Mouse (Mus musculus) frontal cortex, adult (tissue): ENCODE results near the gene Sirt4.

Source experiments
- ATAC-seq: cut with Nextera tagmentation; 2 replicates; pipeline ENCODE4 v1.9.2; 2017; ENCODE audit warnings: mild to moderate bottlenecking, moderate library complexity, mixed read lengths; ENCODE audit not compliant: low TSS enrichment

Gene Sirt4

DNA sequence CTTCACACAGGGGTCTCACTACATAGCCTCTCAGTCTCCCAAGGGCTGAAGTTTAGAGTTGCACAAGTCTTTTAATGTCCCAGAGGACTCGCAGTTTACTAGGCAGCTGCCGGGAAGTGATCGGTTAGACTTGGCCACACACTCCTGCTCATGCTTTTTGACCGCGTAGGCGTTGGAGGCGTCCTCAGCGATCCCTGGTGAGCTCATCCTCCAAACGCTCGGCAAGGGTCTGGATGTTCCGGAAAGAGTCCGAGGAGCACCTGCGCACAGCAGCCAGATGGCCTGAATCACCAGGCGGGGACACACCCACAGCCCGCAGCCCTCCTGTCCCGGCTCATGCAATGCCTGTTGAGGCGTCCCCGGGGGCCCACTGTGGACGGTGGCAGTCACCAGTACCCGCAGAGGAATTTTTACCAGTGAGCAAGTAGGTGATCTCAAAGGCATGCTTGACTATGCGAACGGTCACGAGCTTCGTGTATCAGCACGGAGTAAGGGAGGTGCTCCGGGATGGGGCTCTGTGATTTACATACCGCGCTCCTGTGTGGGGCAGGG, 7.3 kb upstream of the Sirt4 start:
- no peak for ATAC-seq

DNA sequence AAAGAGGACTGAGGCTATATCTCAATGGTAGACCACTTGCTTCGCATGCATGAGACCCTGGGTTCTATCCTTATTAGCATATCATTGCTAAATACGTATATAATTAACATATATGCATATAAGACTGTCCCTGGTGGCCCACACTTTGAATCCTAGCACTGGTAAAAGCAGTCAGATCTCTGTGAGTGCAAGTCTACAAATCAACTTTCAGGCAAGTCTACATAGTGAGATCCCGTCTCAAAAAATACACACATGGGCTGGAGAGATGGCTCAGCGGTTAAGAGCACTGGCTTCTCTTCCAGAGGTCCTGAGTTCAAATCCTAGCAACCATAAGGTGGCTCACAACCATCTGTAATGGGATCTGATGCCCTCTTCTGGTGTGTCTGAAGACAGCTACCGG, 6.6 kb upstream of the Sirt4 start:
- ATAC-seq = no peak

DNA sequence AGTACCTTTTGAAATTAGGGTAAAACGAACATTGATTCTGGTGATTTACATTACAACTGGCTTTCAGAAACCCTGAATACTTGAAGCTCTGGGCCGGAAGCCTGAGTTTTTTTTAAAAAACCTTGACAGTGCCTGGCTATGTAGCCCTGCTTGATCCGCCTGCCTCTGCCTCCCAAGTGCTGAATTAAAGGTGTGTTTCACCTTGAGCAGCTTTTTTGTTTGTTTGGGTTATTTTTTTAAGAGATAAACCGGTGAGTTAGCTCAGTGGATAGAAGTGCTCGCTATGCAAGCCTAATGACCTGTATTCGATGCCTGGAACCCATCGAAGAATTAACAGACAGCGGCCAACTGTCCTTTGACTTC, 6.1 kb upstream of the Sirt4 start:
- ATAC-seq = no peak

DNA sequence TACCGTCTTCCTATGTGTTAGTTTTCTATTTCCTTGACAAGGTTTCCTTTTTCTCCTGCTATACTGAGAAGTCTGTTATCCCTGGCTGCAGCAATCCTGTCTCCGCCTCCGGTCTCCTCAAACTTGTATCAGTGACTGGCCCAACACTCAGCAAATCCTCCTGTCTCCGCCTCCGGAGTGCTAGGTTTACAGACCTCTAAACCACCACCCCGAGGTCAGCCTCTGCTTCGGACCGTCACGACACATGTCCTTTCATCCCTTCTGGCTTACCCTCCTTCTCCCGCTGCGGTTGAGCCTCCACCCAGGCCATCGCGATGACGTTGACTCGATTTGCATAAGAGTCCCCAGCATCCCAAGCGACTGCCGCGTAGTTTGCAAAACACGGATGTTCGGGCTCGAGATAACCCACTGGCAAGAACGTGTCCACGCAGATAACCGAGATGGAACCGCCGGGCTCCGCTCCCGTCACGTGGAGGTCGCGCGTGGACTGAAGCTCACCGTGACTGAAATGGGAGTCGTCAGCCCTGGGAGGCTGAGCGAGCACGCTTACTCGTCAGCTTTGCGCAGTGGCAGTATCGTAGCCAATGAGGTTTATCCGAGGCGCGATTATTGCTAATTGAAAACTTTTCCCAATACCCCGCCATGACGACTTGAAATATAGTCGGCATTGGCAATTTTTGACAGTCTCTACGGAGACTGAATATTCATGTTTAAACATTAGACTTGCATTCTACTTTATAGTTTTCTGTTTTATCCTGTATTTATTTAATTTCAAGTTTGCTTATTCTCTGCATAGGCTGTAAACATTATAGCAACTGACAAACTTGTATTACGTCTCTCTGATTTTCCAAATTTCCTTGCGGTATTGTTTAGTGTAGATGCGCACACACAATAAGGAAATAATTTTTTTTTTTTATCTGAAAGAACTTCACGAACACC, 5.4 kb upstream of the Sirt4 start:
- peak; percentile 67 for ATAC-seq

DNA sequence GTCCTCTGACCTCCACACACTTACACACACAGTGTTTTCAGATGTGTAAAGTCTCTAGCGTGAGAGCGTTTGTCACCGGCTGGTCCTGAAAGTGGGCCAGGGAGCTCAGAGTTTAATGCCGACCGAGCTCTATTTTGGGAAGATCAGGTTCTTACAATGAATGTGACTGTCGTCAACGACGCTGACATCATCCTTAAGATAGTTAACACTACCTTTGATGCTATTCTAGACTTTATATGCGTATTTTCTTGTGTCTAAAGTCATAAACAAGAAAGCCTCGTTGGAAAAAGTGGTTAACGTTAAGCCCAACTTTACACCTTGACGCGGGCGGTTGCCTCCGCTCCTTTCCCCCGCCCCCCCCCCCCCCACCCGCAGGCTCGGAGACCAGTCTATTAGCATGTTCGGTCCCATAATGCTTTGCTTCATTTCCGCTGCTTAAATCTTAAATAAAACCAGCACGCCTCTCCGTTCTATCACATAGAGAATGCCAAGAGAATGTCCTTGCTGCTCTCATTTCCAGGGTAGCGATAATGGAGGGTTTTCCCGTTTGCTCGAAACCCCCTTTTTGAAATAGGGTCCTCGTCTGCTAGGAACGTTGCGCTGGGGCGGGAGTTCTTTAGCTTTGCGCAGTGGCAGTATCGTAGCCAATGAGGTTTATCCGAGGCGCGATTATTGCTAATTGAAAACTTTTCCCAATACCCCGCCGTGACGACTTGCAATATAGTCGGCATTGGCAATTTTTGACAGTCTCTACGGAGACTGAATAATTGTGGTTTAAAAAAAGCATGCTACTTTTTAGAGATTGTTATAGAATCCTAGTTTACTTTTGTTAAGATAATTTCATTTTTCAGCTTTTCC, 4.5 kb upstream of the Sirt4 start:
- peak; percentile 35 for ATAC-seq

DNA sequence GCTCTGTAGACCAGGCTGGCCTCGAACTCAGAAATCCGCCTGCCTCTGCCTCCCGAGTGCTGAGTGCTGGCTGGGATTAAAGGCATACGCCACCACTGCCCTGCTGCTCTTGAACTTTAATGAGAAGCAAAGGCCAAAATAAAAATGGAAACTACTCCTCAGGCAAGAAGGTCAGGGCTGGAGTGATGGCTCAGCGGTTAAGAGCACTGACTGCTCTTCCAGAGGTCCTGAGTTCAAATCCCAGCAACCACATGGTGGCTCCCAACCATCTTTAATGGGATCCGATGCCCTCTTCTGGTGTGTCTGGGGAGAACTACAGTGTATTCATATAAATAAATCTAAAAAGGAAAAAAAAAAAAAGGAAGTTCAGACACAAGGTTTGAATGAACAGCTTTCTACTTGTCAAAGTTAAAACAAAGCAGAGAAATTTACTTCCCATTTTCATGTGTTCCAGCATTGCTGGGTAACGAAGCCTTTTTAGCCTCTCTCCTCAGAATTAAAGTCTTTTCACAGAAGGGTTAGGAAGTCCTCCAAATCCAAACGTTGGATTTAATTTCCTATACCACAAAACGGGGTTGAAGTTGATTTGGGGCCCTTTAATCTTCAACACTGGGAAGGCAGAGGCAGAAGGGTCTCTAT, 3.5 kb upstream of the Sirt4 start:
- no peak for ATAC-seq

DNA sequence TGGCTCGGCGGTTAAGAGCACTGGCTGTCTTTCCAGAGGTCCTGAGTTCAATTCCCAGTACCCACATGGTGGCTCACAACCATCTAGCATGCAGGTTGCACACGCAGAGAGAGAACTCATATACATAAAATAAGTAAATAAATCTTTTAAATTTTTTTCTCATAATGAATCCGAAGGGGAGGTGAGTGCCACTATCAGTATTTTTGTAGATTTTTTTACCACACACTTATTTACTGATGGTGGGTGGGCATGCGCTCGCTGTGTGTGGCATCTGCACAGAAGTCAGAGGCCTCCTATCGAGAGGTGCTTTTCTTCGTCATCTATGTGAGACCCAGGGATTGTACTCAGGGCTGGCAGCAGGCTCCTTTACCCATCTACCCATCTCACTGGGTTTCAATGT, 2.8 kb upstream of the Sirt4 start:
- no peak for ATAC-seq

DNA sequence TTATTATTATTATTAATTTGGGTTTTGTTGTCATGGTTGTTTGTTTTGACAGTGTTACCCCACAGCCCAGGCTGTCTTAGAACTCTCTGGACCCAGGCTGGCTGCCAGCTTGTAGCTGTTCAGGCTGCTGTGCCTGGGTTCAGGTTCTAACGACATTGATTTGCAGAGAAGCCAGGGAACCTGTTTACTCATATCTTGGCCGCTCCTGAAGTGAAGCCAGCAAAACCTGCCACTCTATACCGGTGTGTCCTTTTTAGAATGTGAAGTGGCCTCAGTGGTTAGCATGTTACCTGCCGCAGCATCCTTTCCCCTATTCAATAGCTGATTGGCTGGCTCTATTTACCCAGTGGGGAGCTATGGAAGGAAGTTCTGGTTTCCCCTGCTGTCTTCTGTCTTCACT, 2.2 kb upstream of the Sirt4 start:
- ATAC-seq = no peak

DNA sequence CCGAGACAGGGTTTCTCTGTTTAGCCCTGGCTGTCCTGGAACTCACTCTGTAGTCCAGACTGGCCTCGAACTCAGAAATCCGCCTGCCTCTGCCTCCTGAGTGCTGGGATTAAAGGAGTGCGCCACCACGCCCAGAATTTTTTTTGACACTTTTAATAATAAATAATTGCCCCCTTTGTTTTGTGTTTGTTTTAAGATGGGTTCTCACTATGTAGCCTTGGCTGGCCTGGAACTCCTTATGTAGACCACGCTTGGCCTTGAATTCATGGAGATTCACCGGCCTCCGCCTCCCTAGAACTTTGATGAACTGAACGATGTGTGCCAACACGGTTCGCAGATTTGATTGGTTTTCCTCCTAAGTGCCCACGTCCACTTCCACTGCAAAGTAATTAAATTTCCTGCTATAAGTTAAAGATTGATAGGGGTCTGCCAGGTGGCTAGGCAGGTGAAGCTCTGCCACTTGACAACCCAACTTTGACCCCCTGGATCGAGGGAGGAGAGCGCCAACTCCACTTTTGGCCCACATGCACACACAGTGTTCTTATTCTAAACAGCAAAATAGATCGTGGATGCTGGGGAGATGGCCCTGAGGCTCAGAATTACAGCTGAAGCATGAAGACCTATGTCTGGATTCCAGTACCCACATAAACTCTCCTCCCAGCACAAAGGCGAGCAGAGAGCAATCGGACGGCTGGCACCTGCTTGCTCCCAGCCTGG, 1.1 kb upstream of the Sirt4 start:
- no peak for ATAC-seq

DNA sequence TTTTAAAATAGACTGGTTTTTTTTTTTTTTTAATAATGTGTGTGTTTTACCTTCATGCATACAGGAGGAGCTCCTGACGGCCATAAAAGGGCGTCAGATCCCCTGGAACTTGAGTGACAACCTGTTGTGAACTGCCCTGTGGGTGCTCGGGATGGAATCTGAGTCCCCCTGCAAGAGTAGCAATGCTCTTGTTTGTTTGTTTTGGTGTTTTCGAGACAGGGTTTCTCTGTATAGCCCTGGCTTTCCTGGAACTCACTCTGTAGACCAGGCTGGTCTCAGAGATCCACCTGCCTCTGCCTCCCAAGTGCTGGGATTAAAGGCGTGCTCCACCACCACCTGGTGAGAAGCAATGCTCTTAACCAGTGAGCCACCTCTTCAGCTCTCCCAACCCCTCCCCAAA, 471 bp upstream of the Sirt4 start:
- no peak for ATAC-seq

DNA sequence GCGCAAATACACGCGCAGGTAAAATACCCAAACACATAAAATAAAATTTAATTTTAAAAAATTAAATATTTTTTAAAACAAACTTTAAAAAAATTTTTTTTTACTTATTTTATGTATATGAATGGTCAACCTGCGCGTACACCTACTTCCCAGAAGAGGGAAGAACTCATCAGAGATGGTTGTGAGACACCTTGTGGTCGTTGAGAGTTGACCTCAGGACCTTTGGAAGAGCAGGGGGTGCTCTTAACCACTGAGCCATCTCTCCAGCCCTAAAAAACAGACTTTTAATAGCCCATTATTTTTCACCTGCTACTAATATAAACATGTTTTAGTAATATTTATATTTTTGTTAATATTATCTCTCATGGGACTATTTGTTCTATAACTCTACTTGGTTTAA, 1.1 kb downstream of the Sirt4 start:
- no peak for ATAC-seq

DNA sequence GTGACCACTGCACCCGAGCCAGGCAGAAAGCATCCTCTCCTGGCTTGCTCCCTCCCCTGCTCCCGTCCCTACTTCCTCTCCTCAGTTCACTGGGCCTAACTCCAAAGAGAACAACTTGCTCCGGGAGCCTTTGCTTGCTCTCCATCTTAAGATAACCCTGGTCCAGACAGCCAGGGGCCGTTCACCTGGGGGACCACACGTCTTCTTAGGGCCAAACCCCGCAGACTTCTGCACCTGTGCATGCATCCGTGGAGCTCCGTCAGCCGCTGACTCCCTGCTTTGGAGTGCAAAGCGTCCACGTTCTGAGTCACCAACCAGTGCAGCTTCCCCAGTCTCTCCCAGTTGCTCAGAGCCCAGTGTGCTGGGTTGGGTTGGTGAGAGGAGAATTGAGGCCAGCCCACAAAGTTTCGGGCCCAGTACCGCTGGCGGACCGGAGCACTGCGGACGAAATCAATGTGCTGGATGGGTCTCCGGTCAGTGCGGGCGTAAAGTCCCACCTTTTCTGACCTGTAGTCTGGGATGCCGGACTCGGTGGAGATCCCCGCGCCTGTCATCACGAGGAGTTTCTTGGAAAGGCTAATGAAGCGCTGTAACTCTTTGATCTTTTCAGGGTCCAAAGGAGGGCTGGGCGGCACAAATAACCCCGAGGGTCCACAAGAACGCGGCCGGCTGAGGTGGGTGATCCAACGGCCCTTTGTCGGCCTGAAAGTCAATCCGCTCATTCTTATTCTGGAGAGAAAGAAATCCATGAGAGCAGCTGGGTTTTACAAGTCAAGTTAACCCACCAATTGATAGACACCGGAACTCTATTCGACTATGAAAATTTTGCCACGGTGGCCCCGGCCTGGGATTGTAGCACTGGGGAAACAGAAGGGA, 1.9 kb downstream of the Sirt4 start:
- no peak for ATAC-seq

DNA sequence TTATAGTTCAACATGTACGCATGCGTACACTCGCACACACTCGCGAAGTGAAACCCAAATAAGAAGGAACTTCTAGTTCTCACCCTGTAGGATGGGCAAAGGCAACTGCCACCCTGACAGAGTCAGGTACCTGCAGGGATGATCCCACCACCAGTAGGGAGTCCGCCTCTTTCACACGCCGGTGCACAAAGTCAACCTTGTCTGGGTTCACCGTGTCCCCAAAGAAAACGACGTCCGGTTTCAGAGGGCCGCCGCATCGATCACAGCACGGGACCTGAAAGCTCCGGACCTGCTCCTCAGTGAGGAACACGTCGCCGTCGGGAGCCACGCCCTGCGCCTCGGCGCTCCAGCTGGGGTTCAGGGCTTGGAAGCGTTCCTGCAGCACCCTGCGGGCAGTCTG, 4.4 kb downstream of the Sirt4 start:
- ATAC-seq = no peak

DNA sequence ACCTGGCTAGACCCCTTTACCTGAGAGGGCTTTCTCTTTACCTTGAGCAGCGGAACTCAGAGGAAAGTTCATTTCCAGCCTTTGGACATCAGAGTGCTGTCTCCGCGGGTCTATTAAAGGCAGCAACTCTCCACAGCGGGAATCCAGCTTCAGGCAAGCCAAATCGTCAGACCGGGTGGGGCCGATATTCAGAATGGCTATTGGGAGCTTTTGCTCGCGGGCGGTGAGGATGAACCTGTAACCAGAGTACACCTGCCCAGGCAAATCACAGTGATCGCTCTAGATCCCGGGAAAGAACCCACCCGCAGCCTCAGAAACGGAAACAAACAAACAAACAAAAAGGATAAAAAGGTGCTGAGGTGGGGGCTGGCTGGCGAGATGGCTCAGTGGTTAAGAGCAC, 5.0 kb downstream of the Sirt4 start:
- ATAC-seq = no peak

DNA sequence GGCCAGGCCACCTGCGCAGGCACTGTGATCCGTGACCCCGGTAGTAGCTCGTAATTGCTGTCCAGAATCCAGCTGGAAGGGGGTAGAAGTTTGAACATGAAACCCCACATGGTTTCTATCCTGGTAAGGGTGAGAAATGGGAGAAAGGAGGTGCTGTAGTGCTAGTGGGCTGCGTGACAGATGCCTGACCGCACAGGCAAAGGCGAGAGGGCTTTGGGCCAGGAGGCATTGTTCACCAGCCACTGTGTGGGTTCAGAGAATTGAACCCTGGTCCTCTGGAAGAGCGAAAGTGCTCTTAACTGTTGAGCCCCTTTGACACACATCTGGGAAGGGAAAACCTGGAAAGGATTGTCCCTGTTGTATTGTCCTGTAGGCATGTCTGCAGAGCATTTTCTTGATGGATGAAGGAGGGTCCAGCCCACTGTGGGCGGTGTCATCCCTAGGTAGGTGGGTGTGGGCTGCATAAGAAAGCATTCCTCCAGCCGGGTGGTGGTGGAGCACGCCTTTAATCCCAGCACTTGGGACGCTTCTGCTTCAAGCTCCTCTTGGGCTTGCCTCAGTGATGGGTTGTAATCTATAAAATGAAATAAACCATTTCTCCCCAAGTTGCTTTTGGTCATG, 8.3 kb downstream of the Sirt4 start:
- ATAC-seq = peak; percentile 47; the same call in 1 of the 2 replicates

DNA sequence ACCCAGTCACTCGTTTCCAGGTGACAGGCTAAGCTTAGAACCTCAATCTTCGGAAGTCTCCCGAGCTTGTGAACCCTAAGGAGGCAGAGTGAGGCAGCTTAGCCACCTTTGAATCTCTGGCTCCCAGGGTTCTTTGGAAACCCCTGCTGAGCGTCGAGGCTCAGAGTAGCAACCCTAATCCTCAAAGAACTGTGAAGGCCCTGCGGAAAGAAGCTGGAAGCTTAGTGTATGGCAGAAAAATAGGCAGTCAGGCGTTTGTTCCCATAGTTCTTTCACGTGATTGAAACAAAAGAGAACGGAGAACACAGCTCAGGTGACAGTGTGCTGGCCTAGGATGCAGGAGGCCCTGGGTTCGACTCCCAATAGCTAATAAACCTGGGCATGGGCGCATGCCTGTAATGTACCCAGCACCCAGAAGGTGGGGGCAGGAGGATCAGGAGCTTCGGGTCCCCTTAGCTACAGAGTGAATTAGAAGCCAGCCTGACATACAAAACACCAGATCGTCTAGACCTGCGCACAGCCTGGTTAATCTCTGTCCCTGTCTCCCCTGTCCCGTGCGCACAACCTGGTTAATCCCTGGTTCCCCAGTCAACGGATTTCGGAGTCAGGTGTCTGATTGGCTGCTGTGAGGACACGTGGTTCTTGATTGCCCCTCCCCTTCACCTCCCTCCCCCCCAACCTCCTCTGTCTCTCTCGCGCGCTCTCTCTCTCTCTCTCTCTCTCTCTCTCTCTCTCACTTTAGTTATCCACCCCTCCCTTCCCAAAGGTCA, 9.0 kb downstream of the Sirt4 start:
- peak; percentile 89 for ATAC-seq

DNA sequence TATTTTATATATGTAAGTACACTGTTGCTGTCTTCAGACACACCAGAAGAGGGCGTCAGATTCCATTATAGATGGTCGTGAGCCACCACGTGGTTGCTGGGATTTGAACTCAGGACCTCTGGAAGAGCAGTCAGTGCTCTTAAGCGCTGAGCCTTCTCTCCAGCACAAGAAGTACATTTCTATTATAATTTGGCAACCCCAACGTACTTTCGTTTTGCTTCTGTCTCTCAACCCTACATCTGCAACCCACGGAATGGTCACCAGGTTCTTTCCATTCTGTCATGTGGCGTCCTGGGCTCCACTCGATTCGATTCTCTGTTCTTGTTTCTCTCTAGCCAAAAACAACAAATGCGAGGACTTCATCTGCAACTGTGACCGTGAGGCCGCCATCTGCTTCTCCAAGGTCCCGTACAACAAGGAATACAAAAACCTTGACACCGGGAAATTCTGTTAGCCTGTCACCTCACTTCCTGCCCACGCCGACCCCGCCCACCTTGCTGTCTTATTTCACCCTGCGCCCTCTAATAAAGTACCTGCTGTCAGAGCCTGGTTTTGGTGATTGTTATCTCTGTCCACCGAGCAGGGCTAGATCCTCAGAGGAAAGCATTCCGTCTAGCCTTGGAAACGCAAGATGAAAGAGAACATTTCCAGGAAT, 10.2 kb downstream of the Sirt4 start:
- ATAC-seq = no peak

DNA sequence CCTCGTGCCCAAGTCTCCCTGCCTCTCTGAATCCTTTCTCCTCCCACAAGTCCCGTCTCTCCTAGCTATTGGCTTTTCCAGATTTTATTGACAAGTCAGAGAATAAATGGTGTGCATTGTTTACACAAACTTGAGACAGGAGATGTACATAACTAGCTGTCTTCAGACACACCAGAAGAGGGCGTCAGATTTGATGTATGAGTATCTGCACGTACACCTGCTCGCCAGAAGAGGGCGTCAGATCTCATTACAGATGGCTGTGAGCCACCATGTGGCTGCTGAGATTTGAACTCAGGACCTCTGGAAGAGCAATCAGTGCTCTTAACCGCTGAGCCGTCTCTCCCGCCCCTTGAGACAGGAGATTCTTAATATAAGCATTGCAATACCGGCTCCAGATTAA, 11.3 kb downstream of the Sirt4 start:
- no peak for ATAC-seq
